Mouse (Mus musculus): Measurements from ENCODE around the gene Fam222b.

GRCm38 (mm10) chr11:78044758-78045251 lies 49.7 kb upstream of the Fam222b start:
- no peak for TF ChIP-seq CTCF (IDR thresholded peaks at IDR 0.05; ENCODE audit: low read depth)
- TF ChIP-seq EP300 (IDR thresholded peaks at IDR 0.05; ENCODE audit: low read depth), result peak; percentile 49

Data from liver, postnatal 0 days (tissue).